Mouse (Mus musculus) MN1 (cell line): ENCODE measurements at regions not wholly inside any gene's neighbourhood (a gene's known extent, or its start where the extent isn't known, plus 50 kb on each side); places are given as distances from the start of the nearest gene placed in this dataset.
"Not testable (repeated sequence)": the region's sequence is repeated elsewhere in the genome, so short reads cannot be mapped to it uniquely, and the experiment has no call there.

ENCODE experiments used
- DNase-seq: peaks from one replicate; pipeline ENCODE4 v3.0.0-alpha.2; 2016; ENCODE audit warnings: low spot score

DNA sequence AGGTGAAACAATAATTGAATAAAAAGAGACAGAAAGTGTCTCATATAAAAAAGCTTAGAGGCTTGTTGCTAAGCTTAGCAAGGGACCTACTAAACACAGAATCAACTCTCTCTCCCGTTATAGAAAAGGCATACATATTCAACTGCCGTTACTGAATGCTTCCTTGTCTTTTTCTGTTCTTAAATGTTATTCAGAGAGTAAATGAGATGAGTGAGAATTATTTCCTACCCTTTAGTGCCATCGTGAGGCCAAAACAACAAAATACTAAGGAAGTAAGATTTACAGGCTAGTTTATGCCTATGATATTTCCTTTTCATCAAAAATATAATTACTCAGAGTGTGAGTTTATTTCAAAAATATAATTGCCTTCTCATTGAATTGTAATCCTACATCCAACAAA, 686.6 kb upstream of the 1700008P02Rik start:
- DNase-seq: peak; percentile 59

DNA sequence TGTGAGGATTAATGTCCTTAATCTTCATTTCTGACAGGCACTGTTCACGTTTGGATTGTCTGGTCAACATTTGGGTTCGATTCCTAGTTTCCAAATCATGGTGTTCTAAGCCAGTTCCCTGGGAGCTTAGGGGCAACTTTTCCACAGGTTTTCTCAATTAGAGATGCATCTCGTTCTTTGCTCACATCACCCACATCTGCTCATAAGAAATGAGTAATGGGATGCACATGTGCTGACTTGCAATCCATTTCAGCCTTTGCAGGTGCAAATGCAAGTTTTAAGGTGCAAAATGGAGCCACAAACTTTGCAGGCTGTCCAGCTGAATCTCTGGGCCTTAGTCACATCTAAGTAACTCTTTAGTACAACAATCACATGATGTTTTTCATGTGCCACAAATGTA, 678.3 kb upstream of the 1700008P02Rik start:
- no peak for DNase-seq

DNA sequence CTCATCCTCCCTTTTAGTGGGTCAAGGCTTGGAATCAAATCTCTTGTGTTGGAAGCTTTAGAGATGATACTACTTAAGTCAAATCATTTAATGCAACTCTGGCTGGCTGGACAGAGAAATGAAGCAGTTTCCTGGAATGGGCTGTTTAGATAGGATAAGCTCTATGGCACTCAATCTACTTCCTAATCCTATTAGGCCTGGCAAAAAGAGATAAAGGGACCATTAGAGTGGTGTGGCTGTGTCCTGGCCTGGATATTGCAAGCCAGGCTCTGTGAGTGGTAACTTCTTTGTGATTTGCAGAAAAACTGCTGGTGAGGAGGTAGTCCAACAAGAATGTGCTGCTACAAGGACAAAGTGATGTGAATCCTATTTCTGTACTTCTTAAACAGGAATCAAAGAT, 670.8 kb upstream of the 1700008P02Rik start:
- DNase-seq: peak; percentile 69

GRCm38 (mm10) chr3:7257591-7257990, 637.3 kb upstream of the 1700008P02Rik start:
- no peak for DNase-seq

GRCm38 (mm10) chr3:7248337-7248736, 628.1 kb upstream of the 1700008P02Rik start:
- no peak for DNase-seq

GRCm38 (mm10) chr3:7229769-7230168, 609.5 kb upstream of the 1700008P02Rik start:
- DNase-seq: no peak

- DNase-seq: not testable (repeated sequence)
Measured at GRCm38 (mm10) chr3:7188531-7188930, 568.3 kb upstream of the 1700008P02Rik start.

GRCm38 (mm10) chr3:7166596-7166995, 546.4 kb upstream of the 1700008P02Rik start:
- no peak for DNase-seq

GRCm38 (mm10) chr3:7138996-7139395, 518.8 kb upstream of the 1700008P02Rik start:
- DNase-seq: no peak

DNA sequence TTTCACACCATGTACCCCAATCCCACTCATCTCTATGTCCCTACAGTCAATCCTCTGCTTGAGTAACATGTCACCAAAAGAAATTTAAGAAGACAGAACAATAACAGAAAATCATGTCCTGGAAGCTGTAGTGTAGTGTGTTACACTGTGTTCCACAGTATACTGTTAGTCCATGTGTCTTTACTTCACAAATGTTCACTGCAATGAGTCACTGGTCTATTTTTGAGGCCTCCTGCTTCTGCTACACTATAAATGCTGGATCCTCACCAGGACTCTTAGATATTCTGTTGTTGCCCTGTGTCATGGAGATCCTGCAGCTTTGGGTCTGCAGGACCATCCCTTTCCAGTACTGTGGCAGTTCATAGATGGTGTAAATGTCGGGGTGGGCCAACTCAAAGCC, 514.5 kb upstream of the 1700008P02Rik start:
- no peak for DNase-seq
